Mouse (Mus musculus) embryo, embryonic 9.5 days (tissue): ENCODE data around the gene Adamtsl3.

Source experiments
- DNase-seq: peaks from one replicate; pipeline ENCODE4 v3.0.0-alpha.2; 2017; ENCODE audit errors: extremely low spot score

Adamtsl3 gene

DNA sequence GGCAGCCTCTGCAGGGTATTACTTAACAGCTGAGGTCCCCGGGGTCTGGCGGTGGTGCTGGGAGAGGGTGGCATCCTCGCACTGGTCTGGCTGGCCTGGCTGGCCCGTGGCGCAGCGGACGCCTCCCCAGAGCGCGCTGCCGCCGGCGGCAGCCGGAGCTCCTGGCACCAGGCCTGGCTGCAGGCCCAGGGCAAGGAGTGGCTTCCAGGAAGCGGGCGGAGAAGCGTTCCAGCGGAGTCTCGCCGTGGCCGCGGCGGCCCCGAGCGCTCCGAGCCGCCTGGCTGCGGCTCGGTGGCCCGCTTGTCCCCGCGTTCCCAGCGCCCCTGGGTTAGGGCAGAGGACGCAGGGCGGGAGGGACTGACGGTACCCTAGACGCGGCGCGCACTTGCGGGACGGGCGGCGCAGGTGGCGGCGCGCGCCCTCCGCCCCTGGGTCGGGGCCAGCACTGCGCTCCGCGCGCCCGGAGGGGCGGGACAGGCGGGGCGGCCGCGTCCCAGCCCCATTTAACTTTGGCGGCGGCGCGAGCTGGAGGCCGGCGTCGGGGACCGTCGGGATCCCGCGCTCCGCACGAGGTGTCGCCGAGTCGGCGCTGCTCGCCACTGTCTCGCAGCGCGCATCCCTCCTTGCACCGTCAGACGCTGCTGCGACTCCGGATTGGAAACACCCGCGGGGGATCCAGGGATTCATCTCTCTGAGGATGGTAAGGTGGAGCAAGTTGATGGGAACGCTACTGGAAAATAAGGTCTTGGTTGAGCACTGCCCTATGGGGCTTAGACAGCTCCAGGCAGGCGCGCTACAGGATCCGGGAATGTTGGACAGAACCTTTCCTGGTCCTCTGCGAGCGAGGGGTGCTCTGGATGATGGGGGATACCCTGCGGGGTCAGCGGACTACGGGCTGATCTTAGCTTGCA, at the start of gene Adamtsl3:
Adamtsl3 (plus strand) TSS at position 484 of the 911 bp plus-strand sequence.
- peak; percentile 49 for DNase-seq

DNA sequence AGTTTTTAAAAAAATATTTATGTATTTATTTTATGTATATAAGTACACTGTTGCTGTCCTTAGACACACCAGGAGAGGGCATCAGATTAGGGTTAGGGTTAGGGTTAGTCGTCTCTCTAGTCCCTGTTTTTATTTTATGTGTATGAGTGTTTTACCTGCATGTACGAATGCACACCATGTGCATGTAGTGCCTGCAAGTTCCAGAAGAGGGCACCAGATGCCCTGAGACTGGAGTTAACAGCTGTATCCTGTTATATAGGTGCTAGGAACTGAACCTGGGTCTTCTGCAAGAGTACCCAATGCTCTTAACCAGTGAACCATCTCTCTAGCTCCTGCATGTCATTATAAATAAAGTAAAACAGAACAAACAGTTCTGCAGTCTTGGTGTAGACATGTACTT, 48.3 kb upstream of the Adamtsl3 start:
- no peak for DNase-seq

GRCm38 (mm10) chr7:82293441-82293840, 42.1 kb upstream of the Adamtsl3 start:
- no peak for DNase-seq

DNA sequence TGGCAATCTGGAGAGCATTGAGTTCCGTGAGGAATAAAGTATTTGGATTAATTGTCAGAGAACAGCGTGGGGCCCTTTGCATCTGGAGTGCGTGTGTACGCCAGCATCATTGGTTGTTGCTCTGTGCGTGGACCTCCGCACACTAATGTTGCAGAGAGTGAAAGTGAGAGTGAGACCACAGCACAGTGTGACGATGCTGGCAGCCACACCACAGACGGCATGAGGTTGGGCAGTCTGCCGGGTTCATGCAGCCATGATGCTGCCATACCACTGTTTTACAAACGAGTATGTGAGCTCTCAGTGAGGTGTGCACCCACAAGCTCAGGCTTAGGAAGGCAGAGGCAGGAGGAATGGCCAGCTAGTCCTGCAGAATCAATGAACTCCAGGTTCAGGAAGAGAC, 41.4 kb upstream of the Adamtsl3 start:
- no peak for DNase-seq

DNA sequence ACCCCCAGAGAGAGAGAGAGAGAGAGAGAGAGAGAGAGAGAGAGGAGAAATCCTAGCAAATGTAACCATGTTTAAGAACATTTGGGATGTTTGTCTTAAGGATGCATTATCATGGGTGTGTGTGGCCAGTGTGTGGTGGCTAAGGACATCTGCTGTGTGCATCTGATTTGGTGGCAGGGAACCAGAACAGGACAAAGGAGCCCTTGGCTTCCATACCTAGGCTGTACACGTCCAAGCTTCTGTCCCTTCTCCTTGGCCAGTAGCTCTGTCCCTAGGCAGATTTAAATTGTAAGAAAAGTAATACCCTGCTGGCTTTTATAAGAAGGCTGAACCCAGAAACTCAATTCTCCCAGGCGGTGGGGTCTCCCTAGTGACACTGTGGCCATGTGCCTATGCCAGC, 40.9 kb upstream of the Adamtsl3 start:
- no peak for DNase-seq

GRCm38 (mm10) chr7:82308398-82308797, 27.1 kb upstream of the Adamtsl3 start:
- DNase-seq = no peak

- DNase-seq = no peak
Observed at GRCm38 (mm10) chr7:82318515-82318914, 17.0 kb upstream of the Adamtsl3 start.

GRCm38 (mm10) chr7:82326616-82327015, 8.9 kb upstream of the Adamtsl3 start:
- DNase-seq = no peak

DNA sequence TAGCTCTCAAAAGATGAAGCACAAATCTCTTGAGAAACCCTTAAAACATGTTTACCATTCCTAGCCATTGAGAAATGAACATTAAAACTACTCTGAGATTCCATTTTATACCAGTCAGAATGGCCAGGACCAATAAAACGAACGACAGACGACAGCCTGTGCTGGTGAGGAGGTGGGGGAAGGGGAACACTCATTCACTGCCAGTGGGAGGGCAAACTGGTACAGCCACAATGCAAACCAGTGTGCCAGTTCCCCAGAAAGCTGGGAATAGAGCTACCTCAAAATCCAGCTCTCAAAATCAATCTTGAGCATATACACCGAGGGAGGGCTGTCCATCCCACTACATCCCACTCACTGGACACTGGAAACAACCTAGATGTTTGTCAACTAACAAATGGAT, 8.3 kb upstream of the Adamtsl3 start:
- DNase-seq = no peak

- DNase-seq = no peak
Observed at GRCm38 (mm10) chr7:82327881-82328280, 7.6 kb upstream of the Adamtsl3 start.

GRCm38 (mm10) chr7:82329831-82330230, 5.7 kb upstream of the Adamtsl3 start:
- no peak for DNase-seq

GRCm38 (mm10) chr7:82330860-82331259, 4.6 kb upstream of the Adamtsl3 start:
- DNase-seq = no peak

DNA sequence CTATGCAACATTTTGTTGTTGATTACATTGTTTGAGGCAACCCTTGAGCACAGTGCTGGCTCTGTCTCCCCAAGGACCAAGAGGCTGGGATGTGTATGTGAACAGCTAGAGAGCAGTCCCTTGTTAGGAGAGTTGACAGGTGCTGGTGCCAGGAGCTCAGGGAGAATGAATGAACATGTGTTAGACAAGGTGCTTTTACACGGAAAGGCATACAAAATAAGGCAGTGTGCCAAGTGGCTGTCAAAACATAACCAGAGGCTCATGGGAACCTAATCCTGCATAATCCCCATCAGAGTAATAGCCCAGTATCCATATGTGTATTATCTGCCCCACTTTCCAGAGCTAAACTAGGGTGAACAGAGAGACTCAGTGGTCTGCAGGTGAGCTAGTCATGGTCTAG, 1.5 kb upstream of the Adamtsl3 start:
- DNase-seq = no peak

- DNase-seq = no peak
Observed at GRCm38 (mm10) chr7:82336132-82336531, 638 bp downstream of the Adamtsl3 start.

DNA sequence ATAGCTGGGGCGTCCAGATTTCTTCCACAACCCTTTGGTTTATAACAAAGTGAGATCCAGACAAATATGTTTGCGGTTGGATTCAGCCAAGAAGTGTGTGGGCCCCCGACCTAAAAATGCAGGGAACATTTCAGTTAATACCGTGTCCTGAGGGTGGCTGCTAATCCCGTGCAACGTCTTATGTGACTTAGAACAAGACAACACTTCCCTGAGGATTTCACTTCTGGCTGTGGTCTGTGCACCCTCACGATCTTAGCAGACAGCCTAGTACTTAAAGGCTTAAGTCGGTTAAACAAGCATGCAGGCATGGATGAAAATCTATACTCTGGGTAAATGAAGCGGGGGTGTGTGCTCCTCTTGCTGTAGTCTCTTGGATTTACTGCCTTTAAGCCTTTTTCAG, 2.6 kb downstream of the Adamtsl3 start:
- DNase-seq = no peak

- no peak for DNase-seq
Observed at GRCm38 (mm10) chr7:82338532-82338931, 3.0 kb downstream of the Adamtsl3 start.

DNA sequence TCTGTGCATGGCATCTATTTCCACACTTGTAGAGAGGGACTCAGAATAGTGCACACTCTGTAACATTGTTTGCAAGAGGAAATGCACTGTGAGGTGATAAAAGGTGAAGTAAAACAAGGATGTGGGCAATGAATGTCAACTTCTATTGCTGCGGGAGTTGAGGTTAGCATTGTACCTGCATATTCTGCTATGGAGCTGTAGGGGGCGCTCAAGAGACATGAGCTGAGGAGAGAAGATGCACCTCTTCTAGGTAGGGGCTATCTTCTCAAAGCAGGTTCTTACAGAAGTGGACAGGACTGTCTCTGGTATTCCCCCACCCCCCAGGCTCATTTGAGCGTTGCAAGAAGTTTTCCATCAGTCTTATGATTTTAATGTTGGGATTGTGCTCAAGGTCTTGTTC, 3.7 kb downstream of the Adamtsl3 start:
- no peak for DNase-seq

DNA sequence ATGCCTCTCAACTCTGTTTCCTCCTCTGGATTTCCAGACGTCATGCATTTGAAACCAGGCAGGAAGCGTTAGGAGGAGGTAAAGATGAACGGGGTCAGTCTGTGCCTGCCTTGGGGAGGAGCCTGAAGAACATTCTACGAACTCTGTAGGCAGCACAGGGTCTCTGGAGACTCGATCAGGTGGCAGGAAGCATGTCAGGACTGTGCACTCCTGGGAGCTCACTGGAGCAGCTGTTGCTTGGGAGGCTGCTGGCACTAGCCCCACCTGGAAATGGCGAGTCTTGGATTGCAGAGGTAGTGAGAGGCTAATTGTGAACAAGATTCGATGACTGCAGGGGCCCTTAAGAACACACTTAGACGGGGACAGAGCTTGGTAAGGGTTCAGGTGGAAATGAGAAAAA, 6.0 kb downstream of the Adamtsl3 start:
- no peak for DNase-seq

GRCm38 (mm10) chr7:82346706-82347105, 11.2 kb downstream of the Adamtsl3 start:
- no peak for DNase-seq

- DNase-seq = no peak
Observed at GRCm38 (mm10) chr7:82349796-82350195, 14.3 kb downstream of the Adamtsl3 start.

DNA sequence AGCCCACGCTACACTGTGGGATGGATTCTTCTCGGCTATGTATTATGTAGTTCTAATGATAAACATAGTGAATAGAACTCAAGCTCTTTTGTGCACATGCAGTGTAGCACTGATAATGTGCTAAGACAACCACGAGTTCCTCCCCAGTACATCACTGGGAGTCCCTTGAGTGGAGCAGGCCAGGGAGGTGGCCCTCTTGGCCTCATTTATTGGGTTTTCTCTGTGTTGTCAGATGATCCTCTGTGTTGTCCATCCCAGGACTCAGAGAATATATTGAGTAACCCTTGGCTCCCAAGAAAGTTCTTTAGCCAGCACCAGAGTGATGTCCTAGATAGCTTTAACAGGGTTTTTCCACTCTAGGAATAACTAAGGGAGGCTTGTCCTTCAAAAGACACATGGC, 14.9 kb downstream of the Adamtsl3 start:
- no peak for DNase-seq

DNA sequence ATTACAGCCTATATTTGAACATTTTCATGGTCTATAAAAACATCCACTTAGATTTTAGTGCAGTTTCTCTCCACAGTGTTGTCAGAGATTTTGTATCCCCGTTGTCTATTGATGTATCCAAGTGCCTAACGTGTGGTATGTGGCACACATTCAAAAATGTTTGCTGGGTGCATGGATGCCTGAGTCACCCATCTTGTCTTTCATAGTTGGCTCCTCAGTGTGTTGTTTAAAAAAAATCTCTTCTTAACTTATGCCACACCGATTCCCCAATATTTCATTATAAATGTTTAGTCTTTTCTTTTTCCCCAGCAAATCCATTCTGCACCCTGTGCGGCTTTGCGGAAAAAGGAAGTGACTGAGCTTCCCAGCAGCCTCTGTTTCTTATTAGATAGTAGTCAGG, 23.7 kb downstream of the Adamtsl3 start:
- no peak for DNase-seq

GRCm38 (mm10) chr7:82359674-82360073, 24.2 kb downstream of the Adamtsl3 start:
- DNase-seq = no peak

GRCm38 (mm10) chr7:82360186-82360585, 24.7 kb downstream of the Adamtsl3 start:
- DNase-seq = no peak
